Mouse (Mus musculus) spleen, postnatal 10 days (tissue): ENCODE results near the gene March9.
"Not testable (repeated sequence)": the region's sequence is repeated elsewhere in the genome, so short reads cannot be mapped to it uniquely, and the experiment has no call there.

Experiments
- DNase-seq, 2 experiments: peaks; one replicate each; pipeline ENCODE4 v3.0.0; 2021 to 2022; ENCODE audit warnings: low spot score in 2 of 2

Gene March9

DNA sequence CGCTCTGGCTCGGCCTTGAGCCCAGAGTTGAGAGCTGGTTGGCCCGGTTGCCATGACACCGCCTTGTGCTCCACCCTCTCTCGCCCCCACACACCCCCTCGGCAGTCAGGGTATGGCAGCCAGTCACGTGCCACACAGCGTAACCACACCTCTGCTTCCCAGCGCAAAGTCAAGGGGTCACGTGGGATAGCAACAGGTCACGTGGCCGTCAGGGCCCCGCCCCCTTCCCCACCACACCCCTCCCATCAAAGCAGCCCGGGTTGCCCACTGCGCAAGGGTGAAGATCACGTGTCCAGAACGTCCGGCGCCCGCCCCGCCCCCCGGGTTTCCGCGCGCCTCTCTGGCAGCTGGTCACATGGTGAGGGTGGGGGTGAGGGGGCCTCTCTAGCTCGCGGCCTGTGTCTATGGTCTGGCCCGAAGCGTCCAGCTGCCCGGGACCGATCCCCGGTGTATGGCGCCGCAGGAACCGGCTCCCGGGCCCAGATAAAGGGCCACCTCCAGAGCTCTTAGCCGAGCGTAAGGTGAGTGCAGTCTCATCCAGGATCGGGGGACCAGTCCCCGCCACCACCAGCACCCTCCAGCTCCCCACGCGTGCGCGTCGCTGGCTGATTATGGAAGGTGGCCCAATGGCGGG, 3.4 kb upstream of the March9 start, which contains the start of gene Cdk4:
Gene Cdk4, plus strand, starts transcription at position 296 of the 634 bp plus-strand sequence.
- peak; percentile 87 to 95 for DNase-seq

DNA sequence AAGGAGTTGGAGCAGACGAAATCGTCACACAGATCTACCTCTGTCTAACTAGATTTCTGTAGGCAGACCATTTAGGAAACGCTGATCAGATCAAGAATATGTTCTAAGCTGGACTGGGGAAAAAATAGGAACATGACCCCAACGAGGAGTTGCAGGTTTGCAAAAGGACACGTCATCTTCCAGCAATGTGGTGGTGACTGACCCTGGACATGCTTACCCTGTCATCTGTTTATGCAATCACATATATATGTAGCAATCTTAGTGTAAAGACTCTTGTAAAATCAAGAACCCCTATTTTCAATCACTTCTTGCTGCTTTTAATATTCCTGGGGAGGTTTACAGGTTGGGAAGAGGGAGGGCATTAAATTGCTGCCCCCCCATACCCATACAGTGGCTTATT, 2.5 kb upstream of the March9 start:
- DNase-seq = no peak

DNA sequence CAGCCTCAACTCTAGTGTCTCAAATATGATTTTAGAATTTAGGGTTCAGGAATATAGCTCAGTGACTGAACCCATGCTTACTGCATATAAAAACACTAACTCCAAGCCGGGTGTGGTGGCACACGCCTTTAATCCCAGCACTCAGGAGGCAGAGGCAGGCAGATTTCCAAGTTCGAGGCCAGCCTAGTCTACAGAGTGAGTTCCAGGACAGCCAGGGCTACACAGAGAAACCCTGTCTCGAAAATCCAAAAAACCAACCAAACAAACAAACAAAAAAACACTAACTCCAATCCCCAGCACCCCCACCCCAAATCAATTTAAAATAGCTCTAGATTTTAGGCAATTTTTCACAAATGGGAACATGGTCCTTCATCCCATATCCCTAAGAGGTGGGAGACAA, 2.1 kb upstream of the March9 start:
- DNase-seq = not testable (repeated sequence)

DNA sequence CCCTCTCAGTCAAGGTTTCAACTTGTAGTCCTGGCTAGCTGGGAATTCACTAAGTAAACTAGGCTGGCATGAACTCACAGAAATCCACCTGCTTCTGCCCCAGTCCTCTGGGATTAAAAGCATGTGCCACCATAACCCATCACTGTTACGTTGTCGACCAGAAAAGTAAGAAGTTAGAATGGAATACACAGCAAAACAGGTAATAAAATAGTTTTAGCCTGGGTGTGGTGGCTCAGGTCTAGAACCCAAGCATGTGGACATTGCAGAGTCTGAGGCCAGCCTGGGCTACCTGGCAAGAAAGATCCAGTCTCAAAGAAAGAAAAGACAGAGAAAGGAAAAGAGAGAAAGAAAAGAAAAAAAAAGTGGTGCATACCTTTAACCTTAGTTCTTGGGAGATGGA, 1.5 kb upstream of the March9 start:
- DNase-seq = no peak

DNA sequence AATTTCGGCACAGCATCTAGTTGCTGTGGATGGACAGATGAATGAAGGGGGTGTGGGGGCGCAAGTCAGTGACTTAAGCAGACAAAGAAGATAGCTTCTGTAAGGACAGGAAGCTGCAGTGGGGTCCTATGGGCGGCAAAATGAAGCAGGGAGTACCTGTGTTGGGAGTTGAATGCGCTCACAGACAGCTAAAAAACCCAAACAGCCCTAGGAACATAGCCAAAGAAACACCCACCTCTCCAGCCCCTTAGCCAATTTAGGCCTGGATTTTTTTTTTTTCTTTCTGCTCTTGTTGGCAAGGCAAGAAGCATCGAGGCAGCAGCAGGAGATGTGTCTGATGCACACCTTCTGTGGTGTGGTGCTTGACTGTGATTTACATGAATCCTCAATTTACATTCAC, 1.1 kb upstream of the March9 start:
- no peak for DNase-seq

DNA sequence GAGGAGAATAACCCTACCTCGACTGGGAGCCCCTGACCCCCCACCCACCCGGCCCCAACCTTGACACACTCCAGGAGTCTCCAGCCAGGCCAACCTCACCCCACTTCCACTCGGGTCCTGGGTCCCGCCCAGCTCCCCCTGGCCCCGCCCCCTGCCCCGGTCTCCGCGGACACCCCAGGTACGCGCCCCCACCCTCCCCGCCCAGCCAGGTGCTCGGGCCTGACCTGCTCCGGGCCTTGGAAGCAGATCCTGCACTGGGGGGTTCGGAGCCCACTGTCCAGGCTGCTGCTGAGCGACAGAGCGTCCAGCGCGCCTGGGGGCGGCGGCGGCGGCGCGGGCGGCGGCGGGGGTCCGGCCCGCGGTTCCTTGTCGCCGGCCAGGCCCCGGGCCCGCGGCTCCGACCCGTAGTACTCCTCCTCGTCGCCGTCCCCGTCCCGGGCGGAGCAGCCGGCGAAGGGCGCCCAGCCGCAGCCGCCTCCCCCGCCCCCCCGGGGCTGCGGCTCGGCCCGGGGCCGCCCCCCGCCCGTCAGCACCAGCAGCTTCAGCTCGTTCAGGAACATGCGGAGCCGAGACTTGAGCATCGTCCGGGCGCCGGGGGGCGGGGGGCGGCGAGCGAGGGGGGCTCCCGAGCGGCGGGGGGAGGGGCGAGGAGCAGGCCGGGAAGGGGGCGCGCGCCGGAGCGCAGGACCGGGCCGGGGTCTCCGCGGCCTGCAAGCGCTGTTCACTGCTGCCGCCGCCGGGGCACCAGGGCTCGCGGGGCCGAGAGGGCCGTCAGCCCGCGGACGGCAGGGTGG, 613 bp downstream of the March9 start:
- no peak for DNase-seq

DNA sequence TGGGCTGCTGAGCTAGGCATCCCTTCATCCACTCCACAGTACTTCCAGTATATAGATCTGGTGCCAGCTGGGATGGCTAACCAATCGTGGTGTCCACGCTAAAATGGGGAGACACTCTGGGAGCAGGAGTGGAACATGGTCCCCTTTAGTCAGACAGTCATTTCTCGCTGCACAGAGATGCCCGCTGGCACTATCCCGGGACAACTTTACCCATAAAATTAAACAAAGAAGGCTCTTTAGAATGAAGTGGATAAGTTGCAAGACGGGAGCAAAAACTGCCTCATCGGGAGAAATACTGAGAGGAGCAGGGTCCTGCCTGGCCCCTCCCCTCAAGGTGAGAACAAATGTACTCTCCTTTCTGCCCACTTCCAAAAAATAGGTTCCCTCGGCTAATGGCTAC, 1.3 kb downstream of the March9 start:
- DNase-seq = no peak

DNA sequence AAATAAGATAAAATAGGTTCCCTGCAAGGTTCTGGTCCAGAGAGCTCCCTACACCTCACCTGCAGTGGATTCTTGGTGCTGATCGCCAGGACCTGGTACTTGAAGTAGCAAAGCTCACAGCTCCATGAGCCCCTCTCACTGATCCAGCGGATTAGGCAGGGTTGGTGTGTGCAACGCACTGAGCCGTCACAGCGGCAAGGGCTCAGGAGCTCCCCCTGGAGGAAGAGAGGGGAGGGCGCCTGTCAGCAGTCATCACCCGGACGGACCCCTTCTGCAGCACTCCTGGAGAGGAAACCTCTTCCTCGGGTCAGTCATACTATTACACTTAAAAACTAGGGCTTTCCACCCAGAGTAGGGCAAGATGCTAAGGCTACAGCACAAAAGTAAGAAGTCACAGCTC, 1.8 kb downstream of the March9 start:
- peak; percentile 66 to 83 for DNase-seq

DNA sequence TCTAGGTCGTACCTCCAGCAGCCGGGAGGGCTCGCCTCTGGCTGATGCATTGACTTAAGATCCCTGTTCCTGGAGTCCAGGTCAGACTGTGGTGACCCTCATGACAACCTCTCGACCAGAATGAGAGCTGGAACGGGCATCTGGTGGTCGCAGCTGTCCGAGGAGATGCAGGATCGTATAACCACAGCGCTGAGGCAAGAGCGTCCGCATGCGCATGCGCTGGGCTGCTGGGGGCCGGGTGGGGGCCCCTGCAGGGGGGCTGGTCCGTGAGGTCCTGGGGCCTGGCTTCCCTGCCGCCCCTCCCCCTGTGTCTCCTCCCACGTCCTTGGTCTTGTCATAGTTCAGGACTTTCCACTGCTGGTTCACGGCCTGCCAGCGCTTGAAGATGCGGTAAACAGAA, 3.5 kb downstream of the March9 start:
- no peak for DNase-seq

DNA sequence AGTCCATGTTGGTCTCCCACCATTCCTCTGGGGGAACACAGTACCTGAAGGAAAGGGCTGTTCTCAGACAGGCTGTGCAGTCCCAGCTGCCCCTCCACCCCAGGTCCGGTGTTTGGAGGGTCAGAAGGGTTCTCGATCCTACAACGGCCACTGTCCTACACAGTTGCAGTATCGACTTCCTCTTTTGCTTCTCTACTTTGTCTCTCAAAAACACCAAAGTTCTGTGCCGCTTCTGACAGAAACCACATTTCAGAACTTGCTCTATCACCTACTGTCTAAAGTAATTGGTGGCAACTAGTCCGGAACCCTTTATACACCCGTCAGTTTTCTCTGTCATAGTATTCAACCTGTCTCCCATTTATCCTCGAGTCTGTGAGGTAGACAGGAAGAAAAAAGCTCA, 4.6 kb downstream of the March9 start:
- DNase-seq = no peak

DNA sequence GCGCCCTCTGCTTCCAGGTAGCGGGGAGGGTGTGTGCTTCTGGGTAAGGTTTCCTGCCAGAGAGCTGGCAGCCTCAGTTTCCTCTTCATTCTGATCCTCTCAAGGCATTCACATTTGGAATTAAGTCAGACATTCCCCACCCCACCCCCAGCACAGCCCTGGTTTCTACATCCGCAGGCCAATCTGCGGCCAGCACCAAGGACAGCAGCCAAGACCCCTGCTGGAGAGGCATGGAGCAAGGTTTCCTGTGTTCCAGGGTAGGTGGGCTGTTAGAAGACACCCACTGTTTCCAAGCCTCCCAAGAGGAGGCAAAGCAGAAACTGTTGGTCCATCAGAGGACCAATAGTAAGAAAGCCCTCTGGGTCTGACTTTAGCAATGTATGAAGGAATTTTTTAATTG, 5.3 kb downstream of the March9 start:
- peak in 1 of 2 experiments; percentile 39 for DNase-seq

DNA sequence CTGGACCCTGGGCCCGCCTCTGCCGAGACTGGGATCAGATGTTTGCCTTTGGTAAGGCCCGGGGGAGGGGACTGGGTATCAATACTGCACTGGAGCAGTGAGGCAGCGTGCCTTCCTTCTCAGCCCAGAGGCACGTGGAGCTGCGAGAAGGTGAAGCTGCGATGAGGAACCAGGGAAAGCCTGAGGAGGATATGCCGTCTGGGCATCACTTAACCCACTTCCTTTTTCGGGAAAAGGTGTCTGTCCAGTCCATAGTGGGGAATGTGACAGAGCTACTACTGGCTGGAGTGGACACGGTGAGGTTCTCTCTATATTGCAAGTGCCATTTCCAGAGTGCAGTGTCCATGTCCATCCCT, 9.9 kb downstream of the March9 start:
- DNase-seq = no peak

DNA sequence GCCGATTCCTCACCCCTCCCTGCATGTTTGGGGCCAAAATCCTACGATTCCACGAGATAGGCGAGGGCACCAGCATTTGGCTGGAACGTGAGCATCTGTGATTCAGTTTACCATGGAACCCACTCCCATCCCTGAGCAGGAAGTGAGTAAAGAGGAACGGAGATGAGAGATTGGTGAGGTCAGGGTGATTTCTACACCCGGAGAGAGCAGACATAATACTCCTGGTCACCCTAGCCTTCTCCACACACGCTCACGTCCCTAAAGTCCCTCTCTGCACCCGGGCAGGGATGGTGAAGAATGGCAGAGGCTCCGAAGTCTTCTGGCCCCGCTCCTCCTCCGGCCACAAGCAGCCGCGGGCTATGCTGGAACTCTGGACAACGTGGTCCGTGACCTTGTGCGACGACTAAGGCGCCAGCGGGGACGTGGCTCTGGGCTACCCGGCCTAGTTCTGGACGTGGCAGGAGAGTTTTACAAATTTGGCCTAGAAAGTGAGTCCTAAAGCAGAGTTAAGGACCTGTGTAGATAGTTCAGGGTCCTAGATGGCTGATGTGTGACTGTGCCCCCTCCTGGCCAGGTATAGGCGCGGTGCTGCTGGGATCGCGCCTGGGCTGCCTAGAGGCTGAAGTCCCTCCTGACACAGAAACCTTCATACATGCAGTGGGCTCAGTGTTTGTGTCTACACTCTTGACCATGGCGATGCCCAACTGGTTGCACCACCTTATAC, 10.4 kb downstream of the March9 start:
- no peak for DNase-seq

DNA sequence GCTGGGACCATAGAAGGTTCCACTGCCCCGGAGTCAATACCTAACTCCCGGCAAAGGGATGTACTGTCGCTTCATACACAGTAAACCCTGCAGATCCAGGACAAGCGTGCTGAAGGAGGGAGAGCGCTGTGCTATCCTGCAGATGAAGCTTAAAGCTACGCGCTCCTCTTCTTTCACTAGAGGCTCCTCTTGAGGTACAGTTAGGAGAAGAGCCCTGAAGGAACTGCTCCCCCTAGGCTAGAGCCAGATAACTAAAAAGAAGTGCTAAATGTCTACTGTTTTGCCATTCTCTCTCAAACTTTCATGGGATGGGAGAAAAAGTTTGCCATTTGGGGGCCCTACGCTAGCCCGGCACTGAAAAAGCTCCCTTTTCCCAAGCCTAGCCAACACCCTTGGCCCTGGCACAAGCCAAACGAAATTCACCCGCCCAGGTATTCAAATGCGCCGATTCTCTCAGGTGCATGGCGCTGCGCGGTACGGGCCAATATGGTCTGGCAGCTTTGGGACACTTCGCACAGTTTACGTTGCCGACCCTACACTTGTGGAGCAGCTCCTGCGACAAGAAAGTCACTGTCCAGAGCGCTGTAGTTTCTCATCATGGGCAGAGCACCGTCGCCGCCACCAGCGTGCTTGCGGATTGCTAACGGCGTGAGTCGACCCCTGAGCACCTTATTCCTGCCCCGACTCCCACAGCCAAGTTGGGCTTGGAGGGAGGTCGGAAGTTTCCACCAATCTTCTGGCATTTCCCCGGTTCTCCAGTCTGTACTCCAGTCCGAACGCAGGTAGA, 11.2 kb downstream of the March9 start:
- DNase-seq = no peak

DNA sequence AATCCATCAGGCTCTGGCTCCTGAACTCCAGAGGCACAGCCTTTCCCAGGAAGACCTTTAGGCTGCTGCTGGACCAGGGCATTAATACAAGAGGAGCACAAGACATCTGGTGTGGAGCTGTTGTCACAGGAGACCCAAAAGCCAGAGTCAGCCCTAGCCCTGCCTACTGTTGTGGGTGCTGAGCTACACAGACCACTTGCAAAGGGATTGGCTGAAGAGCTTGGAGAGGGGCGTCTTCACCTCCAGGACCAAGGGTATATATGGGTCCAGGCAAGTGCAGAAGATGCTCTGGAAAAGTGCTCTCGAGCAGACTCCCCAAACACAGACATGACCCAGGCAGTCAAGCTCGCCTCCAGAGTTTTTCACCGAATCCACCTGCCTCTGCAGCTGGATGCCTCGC, 12.0 kb downstream of the March9 start, which contains the start of gene Cyp27b1:
Gene Cyp27b1, plus strand, starts transcription at position 297 of the 400 bp plus-strand sequence.
- DNase-seq = no peak

DNA sequence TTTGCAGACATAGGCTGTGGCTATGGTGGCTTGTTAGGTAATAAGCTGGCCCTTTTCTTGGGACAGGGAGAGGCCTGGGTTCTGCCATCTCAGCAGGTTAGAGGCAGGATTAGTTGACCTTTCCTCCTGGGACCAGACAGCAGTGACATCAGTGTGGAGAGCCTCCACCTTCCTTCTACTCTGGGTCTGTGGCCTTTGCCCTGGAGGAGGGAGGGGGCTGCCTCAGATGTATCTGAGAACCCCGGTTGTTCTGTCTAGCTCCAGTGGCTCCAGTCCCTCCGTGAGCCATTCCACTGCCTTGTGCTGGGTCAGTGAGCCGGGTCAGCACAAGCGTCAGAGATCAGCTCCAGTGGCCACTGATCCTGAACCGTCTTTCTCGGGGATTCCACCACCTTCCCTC, 16.8 kb downstream of the March9 start:
- DNase-seq = no peak

DNA sequence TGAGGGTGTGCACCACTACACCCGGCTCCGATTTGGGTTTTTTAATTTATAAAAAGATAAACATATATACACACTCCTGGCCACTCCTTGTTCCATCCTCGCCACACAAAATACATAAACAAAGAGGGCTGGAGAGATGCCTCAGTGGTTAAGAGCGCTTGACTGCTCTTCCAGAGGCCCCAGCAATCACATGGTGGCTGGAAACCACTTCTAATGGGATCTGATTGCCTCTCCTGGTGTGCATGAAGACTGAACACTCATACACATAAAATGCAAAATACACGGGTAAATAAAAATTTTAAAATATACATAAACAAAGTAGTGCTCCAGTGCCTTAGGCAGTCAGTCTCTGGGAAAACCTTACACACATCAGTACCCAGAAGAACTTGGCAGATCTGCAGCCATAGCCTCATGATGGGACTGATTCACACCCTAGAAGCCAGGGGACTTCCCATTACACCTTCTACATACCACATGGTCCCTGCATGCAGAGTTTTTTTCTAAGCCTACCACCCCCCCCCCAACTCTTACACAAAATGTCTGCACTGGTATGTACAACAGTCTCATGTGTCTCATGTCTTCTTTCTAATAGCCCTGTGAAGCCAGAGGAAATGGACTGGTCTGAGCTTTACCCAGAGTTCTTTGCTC, 17.4 kb downstream of the March9 start:
- no peak for DNase-seq

DNA sequence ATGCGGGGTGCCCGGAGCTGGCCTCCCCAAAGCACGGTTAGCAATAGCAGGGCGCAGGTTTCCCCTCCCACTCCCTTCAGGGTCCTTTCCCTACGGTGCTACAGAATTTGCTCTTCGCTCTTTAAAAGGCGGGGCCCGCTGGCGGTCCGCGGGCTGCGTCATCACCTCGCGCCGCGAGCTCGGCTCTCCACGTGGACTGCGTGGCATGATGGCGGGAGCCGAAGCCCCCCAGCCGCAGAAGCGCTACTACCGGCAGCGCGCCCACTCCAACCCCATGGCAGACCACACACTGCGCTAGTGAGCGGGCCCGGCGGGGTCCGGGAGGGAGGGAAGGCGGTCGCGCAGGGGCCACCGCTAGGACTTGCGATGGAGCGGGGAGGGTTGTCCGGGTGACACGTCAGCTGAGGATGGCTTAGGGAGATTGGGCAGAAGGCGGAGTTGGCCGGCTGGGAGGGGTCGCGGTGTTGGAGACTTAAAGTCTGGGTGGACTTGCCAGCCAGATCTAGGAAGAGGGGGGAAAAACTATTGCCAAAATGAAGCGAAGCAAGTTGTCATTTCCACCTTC, 18.1 kb downstream of the March9 start:
- DNase-seq = peak; percentile 71 to 87

DNA sequence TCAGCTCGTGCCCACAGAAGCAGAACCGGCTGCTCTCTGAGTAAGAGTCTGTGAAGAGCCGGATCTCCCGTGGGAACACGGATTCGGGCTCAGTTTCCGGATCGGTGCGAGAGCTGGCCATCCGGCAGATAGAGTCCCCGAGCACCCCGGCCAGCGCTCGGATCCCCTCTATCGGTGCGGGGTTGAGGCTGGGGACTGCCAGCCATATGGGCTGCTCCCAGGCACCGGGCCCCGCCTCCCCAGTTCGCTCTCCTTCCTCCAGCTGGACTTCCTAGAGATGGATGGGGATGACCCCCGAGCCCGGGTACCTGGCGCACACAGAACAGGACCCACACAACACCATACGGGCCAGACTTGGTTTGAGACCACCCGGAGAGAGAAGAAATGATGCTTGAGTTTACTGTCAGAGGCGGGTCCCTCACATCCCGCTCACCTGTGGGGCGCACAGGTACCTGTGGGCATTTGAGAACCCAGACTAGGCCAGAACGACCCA, 18.7 kb downstream of the March9 start, which contains the start of the genes Mettl1 and Eef1akmt3:
Gene Mettl1, plus strand, starts transcription at position 141 of the 493 bp plus-strand sequence.
Gene Eef1akmt3, minus strand, starts transcription at position 240 of the 493 bp plus-strand sequence.
- peak in 1 of 2 experiments; percentile 32 for DNase-seq

DNA sequence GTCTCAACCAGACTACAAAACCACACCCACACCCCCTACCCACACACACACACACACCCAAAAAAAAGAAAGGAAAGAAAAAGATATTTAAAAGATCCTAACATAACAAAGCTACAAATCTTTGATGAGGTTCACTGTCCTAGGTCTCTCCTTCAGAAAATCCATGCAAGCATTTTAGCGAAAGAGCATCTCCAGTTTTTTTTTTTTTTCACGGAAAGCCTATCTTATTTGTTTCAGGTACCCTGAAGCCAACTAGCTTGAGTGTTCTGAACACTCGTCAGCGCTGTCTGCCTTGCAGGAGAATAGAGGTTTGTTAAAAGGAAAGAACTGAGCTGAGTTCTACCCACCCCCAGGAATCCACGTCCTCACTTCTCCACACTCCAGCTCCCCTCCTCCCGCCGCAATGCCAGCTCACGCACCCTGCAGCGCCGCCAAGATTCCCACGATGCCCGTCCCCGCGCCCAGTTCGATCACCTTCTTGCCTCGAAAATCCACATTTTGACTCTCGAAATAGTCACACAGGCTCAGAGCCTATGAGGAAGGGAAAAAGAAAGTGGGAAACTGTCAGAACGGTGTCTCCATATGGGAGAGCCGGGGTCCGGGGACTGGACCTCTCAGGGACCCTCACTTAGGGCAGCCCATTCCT, 19.3 kb downstream of the March9 start:
- no peak for DNase-seq
